Mouse (Mus musculus) forebrain, embryonic 14.5 days (tissue): ENCODE data around the gene Hspb7. TPM values are rescaled to one million over a fixed set of nuclear protein-coding genes. Genes with fewer than 3 reads are reported as not detected.

Source experiments
- ATAC-seq: fragments of 200-750 bp; cut with Nextera tagmentation; 2 replicates; pipeline ENCODE4 v1.8.0; 2017; ENCODE audit warnings: mild to moderate bottlenecking, moderate library complexity
- DNase-seq: peaks from one replicate; pipeline ENCODE4 v3.0.0-alpha.2; 2015; ENCODE audit warnings: low spot score
- H3K27ac ChIP-seq: fragments of 300-500 bp; sonication (generic); 2 replicates; pipeline ENCODE4 v1.5.1; 2014; ENCODE audit warnings: low read depth, mild to moderate bottlenecking, control low read depth, low read length, moderate library complexity
- H3K27me3 ChIP-seq: fragments of 300-500 bp; sonication (generic); replicated peaks from 2 replicates; pipeline ENCODE4 v1.6.1; 2014; ENCODE audit warnings: low read length, control low read depth, mixed read lengths; ENCODE audit not compliant: control insufficient read depth, insufficient read depth
- H3K36me3 ChIP-seq: fragments of 300-500 bp; sonication (generic); 2 replicates; pipeline ENCODE4 v1.6.1; 2014; ENCODE audit warnings: low read length, control low read depth; ENCODE audit not compliant: control insufficient read depth, insufficient read depth
- H3K4me1 ChIP-seq: fragments of 300-500 bp; sonication (generic); 2 replicates; pipeline ENCODE4 v1.6.1; 2014; ENCODE audit warnings: antibody characterized with exemption, low read length, control low read depth; ENCODE audit not compliant: control insufficient read depth, insufficient read depth
- H3K4me2 ChIP-seq: fragments of 300-500 bp; sonication (generic); 2 replicates; pipeline ENCODE4 v1.6.1; 2014; ENCODE audit warnings: mild to moderate bottlenecking, control low read depth, low read length
- H3K4me3 ChIP-seq: fragments of 300-500 bp; sonication (generic); 2 replicates; pipeline ENCODE4 v1.5.1; 2014; ENCODE audit warnings: low read depth, low read length, control low read depth
- H3K9ac ChIP-seq: fragments of 300-500 bp; sonication (generic); 2 replicates; pipeline ENCODE4 v1.6.1; 2014; ENCODE audit warnings: mild to moderate bottlenecking, low read length, control low read depth, moderate library complexity
- H3K9me3 ChIP-seq: fragments of 300-500 bp; sonication (generic); replicated peaks from 2 replicates; pipeline ENCODE4 v1.6.1; 2016; ENCODE audit warnings: low read length, control low read depth, mixed read lengths; ENCODE audit not compliant: control insufficient read depth
- WGBS: fragments of 180-500 bp; shearing (Covaris S2); extraction: QIAGEN DNeasy Blood & Tissue Kit; methylation state at CpG from one replicate; pipeline ENCODE4 v1.1.7; 2014; 5-methylcytosine and 5-hydroxymethylcytosine counted together
- polyA plus RNA-seq: library from polyadenylated mRNA; unstranded; fragments of >200 nt; fragmentation: Nextera tagmentation; extraction: Ambion mirVana; gene quantifications from 2 replicates; pipeline ENCODE4 v1.2.1, GENCODE M21; 2014

Hspb7 gene
- polyA plus RNA-seq, 1 experiment from 2014 or later: not detected

DNA sequence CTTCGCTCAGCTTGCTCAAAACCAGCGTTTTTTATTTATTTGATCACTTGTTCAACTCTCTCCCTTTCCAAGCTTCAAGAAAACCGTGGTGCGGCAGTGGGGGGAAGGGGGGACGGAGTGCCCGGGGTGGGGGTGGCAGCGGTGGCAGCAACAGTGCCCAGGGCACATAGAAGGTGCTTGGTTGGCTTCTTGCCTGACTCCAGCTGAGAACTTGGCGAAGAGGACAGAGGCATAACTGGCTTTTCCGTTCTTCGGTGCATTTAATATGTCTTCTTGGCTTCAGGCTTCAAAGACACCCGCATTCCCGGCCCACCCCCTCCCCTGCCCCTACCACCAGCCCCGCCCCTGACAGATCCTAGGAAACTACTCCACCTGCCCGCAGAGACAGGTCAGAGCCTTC is 12.1 kb downstream of the Hspb7 start:
- Histone ChIP-seq H3K9ac (no peak overlapping the region), H3K4me3 (no peak overlapping the region), H3K4me1 (no peaks in the 10 kb centered on the region), H3K27me3 (no peaks in the 10 kb centered on the region), H3K4me2 (no peak overlapping the region), H3K9me3 (no peaks in the 10 kb centered on the region), H3K27ac (no peak overlapping the region), H3K36me3 (no peaks in the 10 kb centered on the region)
- WGBS: 64% methylated on average over 14 of the region's 14 CpGs
- DNase-seq (no peak), ATAC-seq (no peak)

DNA sequence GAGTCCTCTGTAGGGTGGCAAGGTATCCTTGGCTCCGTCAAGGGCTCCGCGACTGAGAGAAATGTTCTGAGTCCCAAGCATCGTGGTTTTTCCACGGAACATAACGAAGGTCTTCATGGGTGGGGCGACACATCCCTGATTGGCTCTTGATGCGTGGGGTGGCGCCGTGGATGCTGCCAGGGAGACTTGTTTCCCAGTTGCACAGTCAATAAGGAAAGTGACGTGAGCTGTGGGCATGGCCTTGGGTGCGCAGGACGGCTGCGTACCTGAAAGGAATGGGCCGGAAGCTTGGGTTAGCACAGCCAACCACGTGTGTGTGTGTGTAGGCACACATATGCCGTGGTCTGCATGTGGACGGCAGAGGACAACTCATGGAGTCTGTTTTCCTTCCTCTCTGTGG is 12.6 kb downstream of the Hspb7 start:
- DNase-seq (no peak), ATAC-seq (no peak)
- H3K9ac ChIP-seq: no peak overlapping the region
- H3K4me3 ChIP-seq: no peak overlapping the region
- WGBS: 83% methylated on average over 18 of the region's 18 CpGs
- H3K4me1 ChIP-seq: no peaks in the 10 kb centered on the region
- H3K36me3 ChIP-seq: no peaks in the 10 kb centered on the region
- H3K27ac ChIP-seq: no peak overlapping the region
- no peaks in the 10 kb centered on the region for H3K9me3 ChIP-seq
- no peaks in the 10 kb centered on the region for H3K27me3 ChIP-seq
- H3K4me2 ChIP-seq: no peak overlapping the region

DNA sequence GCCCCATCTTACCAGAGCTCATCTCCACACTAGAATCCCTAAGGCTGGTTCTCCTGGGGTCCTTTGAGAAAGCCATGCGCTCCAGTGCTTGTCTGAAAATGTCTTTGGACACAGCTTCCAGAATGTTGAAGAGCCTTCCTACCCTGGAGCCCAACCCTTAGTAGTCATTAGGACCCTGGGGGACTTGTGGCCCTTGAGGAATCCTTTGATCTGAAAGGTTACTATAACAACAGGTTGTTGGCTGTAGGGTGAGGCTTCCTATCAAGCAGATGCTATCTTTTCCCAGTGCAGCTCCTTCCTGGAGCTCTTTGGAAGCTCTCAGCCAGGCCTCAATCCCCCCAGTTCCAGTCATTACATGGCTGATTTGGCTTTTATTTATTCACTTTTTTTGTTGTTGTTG is 15.4 kb downstream of the Hspb7 start, which contains the start of gene Srarp:
TSS of gene Srarp (minus strand) at position 132 of the 400 bp plus-strand sequence.
- Histone ChIP-seq H3K27ac (no peak within 1 kb of the TSS), H3K4me3 (no peak within 1 kb of the TSS), H3K36me3 (no peaks in the 10 kb centered on the region), H3K27me3 (no peaks in the 10 kb centered on the region), H3K4me2 (no peak within 1 kb of the TSS), H3K9ac (no peak within 1 kb of the TSS), H3K9me3 (no peaks in the 10 kb centered on the region), H3K4me1 (no peaks in the 10 kb centered on the region)
- WGBS: 92% methylated on average over 1 of the region's 1 CpGs
- ATAC-seq (no peak), DNase-seq (no peak)

DNA sequence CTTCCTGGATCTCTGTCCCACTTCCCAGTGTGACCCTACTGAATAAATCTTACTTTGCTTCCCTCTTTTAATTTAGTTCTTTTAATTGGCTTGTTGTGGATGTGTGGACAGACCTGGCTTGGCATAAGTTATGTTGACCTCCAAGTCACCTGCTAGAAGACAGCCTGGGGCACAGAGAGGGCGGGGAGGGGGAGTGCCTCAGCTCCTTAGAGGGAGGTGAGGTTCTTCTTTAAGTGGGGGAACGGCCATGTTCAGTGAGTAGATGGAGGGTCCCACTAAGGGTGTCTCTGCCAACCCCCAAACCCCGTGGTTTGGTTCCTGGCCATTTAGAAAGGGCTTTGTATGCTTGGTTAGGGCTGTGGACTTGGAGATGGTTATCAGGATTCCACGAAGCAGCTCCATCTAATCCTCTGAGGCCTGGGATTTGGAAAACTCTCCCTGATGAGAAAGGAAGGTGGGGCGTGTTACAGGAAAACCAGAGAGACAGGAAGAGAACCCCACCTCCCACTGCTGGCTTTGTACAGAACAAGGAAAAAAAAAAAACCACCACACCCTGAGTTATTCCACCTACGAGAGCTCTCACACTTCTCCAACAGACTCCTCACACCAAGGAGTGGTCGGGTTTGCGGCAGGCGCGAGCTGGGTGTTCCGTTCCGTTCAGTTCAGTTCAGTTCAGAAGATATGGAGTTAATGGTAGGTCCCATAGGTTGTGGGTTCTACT is 18.7 kb downstream of the Hspb7 start:
- 86% methylated on average over 12 of the region's 12 CpGs for WGBS
- Histone ChIP-seq H3K9me3 (no peaks in the 10 kb centered on the region), H3K36me3 (no peaks in the 10 kb centered on the region), H3K9ac (no peak overlapping the region), H3K4me1 (no peaks in the 10 kb centered on the region), H3K27me3 (no peaks in the 10 kb centered on the region), H3K4me3 (no peak overlapping the region), H3K4me2 (no peak overlapping the region), H3K27ac (no peak overlapping the region)
- DNase-seq (no peak), ATAC-seq (no peak)

DNA sequence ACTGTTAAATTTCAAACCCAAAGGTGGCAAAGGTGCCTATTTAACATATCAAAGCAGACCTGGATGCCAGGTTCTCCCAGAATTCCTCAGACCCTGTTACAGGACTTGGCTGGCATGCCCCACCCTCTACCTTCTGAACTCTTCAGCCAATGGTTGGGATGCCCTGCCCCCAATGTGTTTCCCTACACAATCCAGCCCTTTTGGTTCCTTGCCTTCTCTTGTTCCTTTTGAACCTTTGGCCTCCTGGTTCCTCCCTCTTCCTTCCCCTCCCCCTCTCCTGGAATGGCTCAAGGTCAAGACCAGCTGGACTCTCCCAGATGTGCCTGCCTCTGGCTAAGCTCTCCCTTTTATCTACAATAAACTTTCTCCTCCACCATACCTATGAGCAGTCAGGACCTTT is 20.3 kb downstream of the Hspb7 start:
- peaks cover 4% of the 10 kb centered on the region for H3K4me1 ChIP-seq
- H3K9me3 ChIP-seq: no peaks in the 10 kb centered on the region
- H3K36me3 ChIP-seq: no peaks in the 10 kb centered on the region
- H3K27ac ChIP-seq: no peak overlapping the region
- ATAC-seq (no peak), DNase-seq (no peak)
- no peak overlapping the region for H3K9ac ChIP-seq
- no peaks in the 10 kb centered on the region for H3K27me3 ChIP-seq
- no peak overlapping the region for H3K4me3 ChIP-seq
- H3K4me2 ChIP-seq: no peak overlapping the region

DNA sequence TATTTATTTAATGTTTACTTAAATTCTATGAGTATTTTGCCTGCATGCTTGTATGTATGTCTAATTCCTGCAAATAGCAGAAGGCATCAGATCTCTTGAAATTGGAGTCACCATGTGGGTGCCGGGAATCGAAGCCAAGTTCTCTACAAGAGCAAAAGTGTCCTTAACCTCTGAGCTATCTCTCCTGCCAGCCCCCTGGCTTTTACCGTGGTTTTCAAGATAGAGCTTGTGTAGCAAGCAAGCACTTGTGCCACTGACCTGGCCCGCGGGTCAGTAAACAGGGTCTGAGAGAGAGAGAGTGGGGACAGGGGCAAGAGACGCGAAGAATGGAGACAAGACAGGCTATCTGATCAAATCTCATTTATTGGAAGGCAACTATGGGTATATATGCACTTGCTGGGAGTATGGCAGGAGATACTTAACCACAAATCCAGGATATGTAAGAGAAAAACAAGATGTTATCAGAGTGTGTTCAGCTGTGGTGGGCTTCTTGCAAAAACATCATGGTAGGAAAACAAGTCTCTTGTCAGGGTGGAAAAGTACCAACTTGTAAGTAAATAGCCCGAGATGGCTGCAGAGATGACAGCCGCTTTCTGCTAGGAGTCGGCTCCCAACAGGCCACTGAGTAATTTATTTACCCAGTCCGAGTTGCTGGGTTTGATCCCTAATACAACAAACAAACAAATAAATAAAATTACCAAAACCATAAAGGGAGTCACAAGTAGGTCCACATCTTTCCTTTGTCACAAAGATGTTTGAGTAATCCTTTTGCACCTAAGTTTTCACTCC is 23.3 kb downstream of the Hspb7 start:
- H3K9ac ChIP-seq: peak overlapping the region; percentile 95; the same call in 1 of the 2 replicates
- no peaks in the 10 kb centered on the region for H3K9me3 ChIP-seq
- H3K4me1 ChIP-seq: peaks cover 4% of the 10 kb centered on the region
- H3K27ac ChIP-seq: no peak overlapping the region
- H3K36me3 ChIP-seq: peaks cover 22% of the 10 kb centered on the region
- H3K4me2 ChIP-seq: peak overlapping the region; percentile 50
- ATAC-seq: no peak
- H3K4me3 ChIP-seq: peak overlapping the region; percentile 96
- H3K27me3 ChIP-seq: no peaks in the 10 kb centered on the region
- 51% methylated on average over 11 of the region's 11 CpGs for WGBS
- no peak for DNase-seq

DNA sequence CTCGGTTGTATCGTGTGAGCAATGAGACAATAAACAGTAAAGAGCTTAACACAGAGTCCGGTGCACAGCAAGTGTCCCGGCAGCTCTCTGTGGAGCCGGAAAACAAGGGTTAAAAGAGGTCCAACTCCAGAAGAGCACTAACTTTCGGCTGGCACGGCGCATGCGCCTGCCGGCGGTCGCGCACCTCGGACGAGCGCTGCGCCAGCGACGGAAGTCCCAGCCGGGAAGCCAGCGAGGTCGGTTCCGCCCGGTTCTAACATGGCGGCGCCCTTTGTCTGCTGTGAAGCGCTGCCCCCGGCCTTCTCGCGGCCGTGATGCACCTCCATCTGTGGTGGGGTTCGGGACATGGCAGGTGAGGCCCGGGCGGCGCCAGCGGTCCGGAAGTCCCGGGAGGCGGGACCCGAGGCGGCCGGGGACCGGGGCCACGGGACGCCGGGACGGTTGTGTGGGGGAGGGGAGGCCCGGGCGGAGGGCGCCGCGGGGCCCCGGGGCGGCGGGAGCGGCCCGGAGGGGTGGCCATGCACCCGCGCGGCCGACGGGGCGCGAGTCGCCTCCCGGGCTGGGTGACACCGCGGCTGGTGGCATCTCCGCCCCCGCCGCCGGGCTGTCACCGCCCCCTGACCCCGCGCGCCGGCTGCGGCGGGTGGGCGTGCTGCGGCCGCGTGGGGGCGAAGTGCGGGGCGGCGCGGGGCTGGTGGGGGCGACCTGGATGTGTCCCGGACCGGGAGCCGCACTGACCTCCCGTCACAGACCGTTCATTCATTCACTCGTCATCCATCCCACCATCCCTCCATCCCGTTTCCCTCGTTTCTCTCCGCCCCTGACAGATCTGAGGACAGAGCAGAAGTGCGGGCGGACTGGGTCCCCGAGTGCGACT is 24.1 kb downstream of the Hspb7 start, which contains the start of gene Zbtb17:
TSS of gene Zbtb17 (plus strand) at position 204 of the 877 bp plus-strand sequence.
- H3K4me1 ChIP-seq: peaks cover 4% of the 10 kb centered on the region
- peaks cover 31% of the 10 kb centered on the region for H3K36me3 ChIP-seq
- DNase-seq (peak; percentile 95), ATAC-seq (peak; percentile 96)
- under 1% methylated on average over 71 of the region's 102 CpGs for WGBS
- peak within 1 kb of the TSS; percentile 95 for H3K9ac ChIP-seq
- peak within 1 kb of the TSS; percentile 83 for H3K27ac ChIP-seq
- no peaks in the 10 kb centered on the region for H3K9me3 ChIP-seq
- peak within 1 kb of the TSS; percentile 50 for H3K4me2 ChIP-seq
- H3K4me3 ChIP-seq: peak within 1 kb of the TSS; percentile 96
- no peaks in the 10 kb centered on the region for H3K27me3 ChIP-seq

DNA sequence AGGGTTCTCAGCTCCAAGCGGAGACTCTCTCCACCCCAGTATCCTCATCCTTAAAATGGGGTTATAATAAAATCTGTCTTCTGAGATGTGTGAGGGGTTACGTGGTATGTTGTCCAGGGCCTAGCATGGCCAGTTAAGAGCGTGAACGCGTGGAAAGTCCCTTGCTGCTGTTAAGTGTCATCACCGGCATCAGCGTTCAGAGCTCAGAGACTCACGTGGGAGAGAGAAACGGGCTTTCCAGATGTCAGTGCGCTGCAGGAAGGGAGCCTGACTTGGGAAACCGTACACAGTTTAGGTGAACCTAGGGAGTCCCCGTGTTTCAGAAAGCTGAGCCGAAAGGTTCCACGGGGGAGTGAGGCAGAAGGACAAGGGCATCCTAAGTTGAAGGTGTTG is 24.7 kb downstream of the Hspb7 start:
- Histone ChIP-seq H3K4me3 (peak overlapping the region; percentile 96), H3K4me1 (peaks cover 4% of the 10 kb centered on the region), H3K4me2 (peak overlapping the region; percentile 50), H3K36me3 (peaks cover 36% of the 10 kb centered on the region), H3K27ac (no peak overlapping the region), H3K9me3 (no peaks in the 10 kb centered on the region), H3K27me3 (no peaks in the 10 kb centered on the region), H3K9ac (peak overlapping the region; percentile 95)
- DNase-seq: no peak
- WGBS: 14% methylated on average over 14 of the region's 14 CpGs
- no peak for ATAC-seq
